Comparison of ENCODE assay signal across 24 mouse cellular contexts in the genomic region with DNA sequence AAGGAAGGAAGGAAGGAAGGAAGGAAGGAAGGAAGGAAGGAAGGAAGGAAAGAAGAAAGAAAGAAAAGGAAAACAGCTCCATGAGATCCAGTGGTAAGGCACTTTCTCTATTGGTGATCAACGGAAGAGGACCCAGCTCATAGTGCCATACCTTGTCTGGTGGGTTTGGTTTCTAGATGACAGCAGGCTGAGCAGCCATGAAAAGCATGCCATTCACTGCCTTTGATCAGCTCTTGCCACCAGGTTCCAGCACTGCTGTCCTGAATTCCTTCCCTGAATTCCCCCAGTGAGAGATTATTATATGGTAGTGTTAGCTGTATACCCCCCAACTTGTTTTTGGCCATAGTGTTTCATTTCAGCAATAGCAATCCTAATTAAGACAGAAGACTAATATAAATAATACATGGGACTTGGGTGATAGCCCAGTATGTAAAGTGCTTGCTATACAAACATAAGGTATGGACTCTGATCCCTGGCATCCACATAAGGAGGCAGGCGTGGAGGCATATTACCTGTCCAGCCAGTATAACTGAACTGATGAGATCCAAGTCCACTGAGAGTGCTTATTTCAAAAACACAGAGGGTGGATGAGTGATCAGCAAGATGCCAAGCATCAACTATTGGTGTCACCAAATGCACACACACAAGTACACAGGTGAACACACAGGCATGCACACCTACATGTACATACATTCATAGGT. TPM values are rescaled to one million over a fixed set of nuclear protein-coding genes. Genes with fewer than 3 reads are reported as not detected.
A peak's percentile ranks its signal among the peaks of the same experiment; 100 is the strongest.
DNase-seq lines count a peak whose midpoint lies in the region; ATAC-seq and TF ChIP-seq lines count a peak whose summit lies in the region.
"Had no signal": no experiment of that assay in that cellular context is flagged by ENCODE, and none has a peak within 500 bp of the region (broad histone marks: within the 10 kb centered on the region; RNA-seq: fewer than 3 reads in every experiment).

No protein-coding gene starts in this region.

- 61% methylated on average over 2 of the region's 2 CpGs for WGBS in intestine, embryonic 16.5 days
- WGBS in stomach, embryonic 14.5 days, result 88% methylated on average over 2 of the region's 2 CpGs
- 88% methylated on average over 2 of the region's 2 CpGs for WGBS in thymus, adult 2 months
- 85% methylated on average over 2 of the region's 2 CpGs for WGBS in heart, embryonic 11.5 days (ENCODE audit: insufficient replicate concordance)

- H3K9ac ChIP-seq in intestine, embryonic 16.5 days (ENCODE audit: low read depth, low read length), result no peak overlapping the region
- H3K9ac ChIP-seq in stomach, embryonic 14.5 days (replicated peaks; ENCODE audit: low read depth, low read length), result no peak overlapping the region
- no peak overlapping the region for H3K9ac ChIP-seq in heart, embryonic 11.5 days (ENCODE audit: low read depth, low read length)
- H3K9ac ChIP-seq: forebrain, embryonic 13.5 days; forebrain, postnatal 0 days; heart, embryonic 13.5 days; hindbrain, embryonic 15.5 days had no signal

- DNase-seq in kidney, postnatal 14 days, result peak; percentile 4
- DNase-seq in kidney, adult 9 months, result no peak
- no peak for DNase-seq in thymus, adult 2 months
- no peak for DNase-seq in lung, postnatal 25 days (ENCODE audit: low spot score)
- DNase-seq: adrenal gland, postnatal 10 days; B cell, adult 2 months; cerebellum, adult 11-12 months; cerebellum, adult 9-11 months; cerebellum, postnatal 36 days; forebrain, postnatal 0 days; gastrocnemius, adult 2 months; gastrocnemius, postnatal 25 days; heart, postnatal 36 days had no signal

- no peak for TF ChIP-seq CTCF in thymus, adult 2 months (IDR thresholded peaks at IDR 0.05; ENCODE audit: borderline replicate concordance, control insufficient read depth, extremely low read depth, insufficient read depth, low read length, poor library complexity)

- H3K9me3 ChIP-seq in intestine, embryonic 16.5 days (ENCODE audit: control insufficient read depth, low read length), result no peaks in the 10 kb centered on the region
- no peaks in the 10 kb centered on the region for H3K9me3 ChIP-seq in stomach, embryonic 14.5 days (ENCODE audit: control insufficient read depth, low read depth, low read length)
- H3K9me3 ChIP-seq in heart, embryonic 11.5 days (replicated peaks; ENCODE audit: control insufficient read depth, low read length), result no peaks in the 10 kb centered on the region; the same call in 1 of the 2 replicates
- H3K9me3 ChIP-seq: embryonic facial prominence, embryonic 10.5 days; forebrain, embryonic 13.5 days; heart, embryonic 13.5 days; hindbrain, embryonic 15.5 days had no signal

- no peak overlapping the region for H3K4me3 ChIP-seq in intestine, embryonic 16.5 days (ENCODE audit: low read length)
- no peak overlapping the region for H3K4me3 ChIP-seq in stomach, embryonic 14.5 days (ENCODE audit: low read depth, low read length)
- H3K4me3 ChIP-seq in thymus, adult 2 months (ENCODE audit: control insufficient read depth, insufficient read depth, low read length), result no peak overlapping the region
- no peak overlapping the region for H3K4me3 ChIP-seq in heart, embryonic 11.5 days (ENCODE audit: low read depth, low read length)
- H3K4me3 ChIP-seq: embryonic facial prominence, embryonic 10.5 days; forebrain, embryonic 13.5 days; gastrocnemius, adult 2 months; heart, embryonic 13.5 days; hindbrain, embryonic 15.5 days had no signal

- H3K4me1 ChIP-seq in intestine, embryonic 16.5 days (ENCODE audit: control insufficient read depth, insufficient read depth, low read length), result no peaks in the 10 kb centered on the region
- no peaks in the 10 kb centered on the region for H3K4me1 ChIP-seq in stomach, embryonic 14.5 days (ENCODE audit: control insufficient read depth, insufficient read depth, low read length)
- H3K4me1 ChIP-seq in thymus, adult 2 months (replicated peaks; ENCODE audit: control insufficient read depth, insufficient read depth, low read length), result no peaks in the 10 kb centered on the region
- H3K4me1 ChIP-seq in heart, embryonic 11.5 days (ENCODE audit: control insufficient read depth, insufficient read depth, low read length), result no peaks in the 10 kb centered on the region
- H3K4me1 ChIP-seq: embryonic facial prominence, embryonic 10.5 days; forebrain, embryonic 13.5 days; heart, embryonic 13.5 days; hindbrain, embryonic 15.5 days had no signal

- TF ChIP-seq POLR2A in thymus, adult 2 months (IDR thresholded peaks at IDR 0.05; ENCODE audit: control insufficient read depth, extremely low read depth, insufficient read depth, low read length, poor library complexity), result no peak

- ATAC-seq in intestine, embryonic 16.5 days, result peak; percentile 100
- ATAC-seq in stomach, embryonic 14.5 days (ENCODE audit: insufficient number of reproducible peaks, insufficient read depth, low FRiP score, low read depth), result peak; percentile 72; the same call in 1 of the 2 replicates
- no peak for ATAC-seq in heart, embryonic 11.5 days (replicated peaks; ENCODE audit: insufficient number of reproducible peaks, low FRiP score, low TSS enrichment)
- ATAC-seq: forebrain, embryonic 13.5 days; forebrain, postnatal 0 days had no signal

- no peak overlapping the region; the same call in 1 of the 2 replicates for H3K27ac ChIP-seq in intestine, embryonic 16.5 days (ENCODE audit: low read length)
- H3K27ac ChIP-seq in stomach, embryonic 14.5 days (ENCODE audit: low read length), result no peak overlapping the region
- no peak overlapping the region for H3K27ac ChIP-seq in thymus, adult 2 months (ENCODE audit: control insufficient read depth, insufficient read depth, low read length)
- H3K27ac ChIP-seq in heart, embryonic 11.5 days (ENCODE audit: low read depth, low read length), result no peak overlapping the region
- H3K27ac ChIP-seq: embryonic facial prominence, embryonic 10.5 days; forebrain, embryonic 13.5 days; gastrocnemius, adult 2 months; heart, embryonic 13.5 days; hindbrain, embryonic 15.5 days had no signal

- no peak overlapping the region for H3K4me2 ChIP-seq in intestine, embryonic 16.5 days (ENCODE audit: low read depth, low read length)
- H3K4me2 ChIP-seq in stomach, embryonic 14.5 days (replicated peaks; ENCODE audit: low read depth, low read length), result no peak overlapping the region
- no peak overlapping the region for H3K4me2 ChIP-seq in heart, embryonic 11.5 days
- H3K4me2 ChIP-seq: forebrain, embryonic 13.5 days; heart, embryonic 13.5 days; hindbrain, embryonic 15.5 days had no signal

- no peaks in the 10 kb centered on the region for H3K36me3 ChIP-seq in intestine, embryonic 16.5 days (ENCODE audit: control insufficient read depth, insufficient read depth, low read length)
- H3K36me3 ChIP-seq in stomach, embryonic 14.5 days (ENCODE audit: control insufficient read depth, insufficient read depth, low read length), result no peaks in the 10 kb centered on the region
- no peaks in the 10 kb centered on the region for H3K36me3 ChIP-seq in thymus, adult 2 months (ENCODE audit: control insufficient read depth, insufficient read depth, low read length)
- H3K36me3 ChIP-seq in heart, embryonic 11.5 days (ENCODE audit: control insufficient read depth, insufficient read depth, low read length), result no peaks in the 10 kb centered on the region
- H3K36me3 ChIP-seq: embryonic facial prominence, embryonic 10.5 days; heart, embryonic 13.5 days; hindbrain, embryonic 15.5 days had no signal

- no peaks in the 10 kb centered on the region for H3K27me3 ChIP-seq in intestine, embryonic 16.5 days (replicated peaks; ENCODE audit: control insufficient read depth, insufficient read depth, low read length)
- no peaks in the 10 kb centered on the region for H3K27me3 ChIP-seq in stomach, embryonic 14.5 days (ENCODE audit: control insufficient read depth, insufficient read depth, low read length)
- no peaks in the 10 kb centered on the region for H3K27me3 ChIP-seq in thymus, adult 2 months (ENCODE audit: control insufficient read depth, insufficient read depth, low read length)
- no peaks in the 10 kb centered on the region for H3K27me3 ChIP-seq in heart, embryonic 11.5 days (ENCODE audit: control insufficient read depth, insufficient read depth, low read length)
- H3K27me3 ChIP-seq: forebrain, embryonic 13.5 days; heart, embryonic 13.5 days; hindbrain, embryonic 15.5 days had no signal

RNA-seq across cellular contexts. Expression of a gene that starts 10.5 kb away (rescaled TPM):
- not detected in 2 replicates for polyA plus RNA-seq in intestine, embryonic 16.5 days (2015; fragmentation: Nextera tagmentation; extraction: Ambion mirVana)
- polyA plus RNA-seq in stomach, embryonic 14.5 days (2014; fragmentation: Nextera tagmentation; extraction: Ambion mirVana), result not detected in 2 replicates
- polyA plus RNA-seq in thymus, adult 2 months (2012; rRNA removed), result not detected in 2 replicates
- not detected in 2 replicates for polyA plus RNA-seq in heart, embryonic 11.5 days (2014; fragmentation: Nextera tagmentation; extraction: Ambion mirVana)
- polyA plus RNA-seq: brain, embryonic 14.5 days; embryonic facial prominence, embryonic 10.5 days; embryonic facial prominence, embryonic 14.5 days; forebrain, embryonic 13.5 days; forebrain, postnatal 0 days; heart, embryonic 13.5 days; heart, postnatal 0 days; hindbrain, embryonic 11.5 days; hindbrain, embryonic 15.5 days had no signal

RNA-seq across cellular contexts. Expression of a gene that starts 19.3 kb away (rescaled TPM):
- polyA plus RNA-seq in intestine, embryonic 16.5 days (2015; fragmentation: Nextera tagmentation; extraction: Ambion mirVana), result not detected in 2 replicates
- not detected in 2 replicates for polyA plus RNA-seq in stomach, embryonic 14.5 days (2014; fragmentation: Nextera tagmentation; extraction: Ambion mirVana)
- polyA plus RNA-seq in thymus, adult 2 months (2012; rRNA removed), result not detected in 2 replicates
- polyA plus RNA-seq in heart, embryonic 11.5 days (2014; fragmentation: Nextera tagmentation; extraction: Ambion mirVana), result not detected in 2 replicates
- polyA plus RNA-seq: brain, embryonic 14.5 days; embryonic facial prominence, embryonic 10.5 days; embryonic facial prominence, embryonic 14.5 days; forebrain, embryonic 13.5 days; forebrain, postnatal 0 days; heart, embryonic 13.5 days; heart, postnatal 0 days; hindbrain, embryonic 11.5 days; hindbrain, embryonic 15.5 days had no signal

RNA-seq across cellular contexts. Expression of a gene that starts 51.5 kb away (rescaled TPM):
- not detected in 2 replicates for polyA plus RNA-seq in intestine, embryonic 16.5 days (2015; fragmentation: Nextera tagmentation; extraction: Ambion mirVana)
- polyA plus RNA-seq in stomach, embryonic 14.5 days (2014; fragmentation: Nextera tagmentation; extraction: Ambion mirVana), result not detected in 2 replicates
- not detected in 2 replicates for polyA plus RNA-seq in thymus, adult 2 months (2012; rRNA removed)
- not detected in 2 replicates for polyA plus RNA-seq in heart, embryonic 11.5 days (2014; fragmentation: Nextera tagmentation; extraction: Ambion mirVana)
- polyA plus RNA-seq: brain, embryonic 14.5 days; embryonic facial prominence, embryonic 10.5 days; embryonic facial prominence, embryonic 14.5 days; forebrain, embryonic 13.5 days; forebrain, postnatal 0 days; heart, embryonic 13.5 days; heart, postnatal 0 days; hindbrain, embryonic 11.5 days; hindbrain, embryonic 15.5 days had no signal
